Mouse (Mus musculus) heart, postnatal 0 days (tissue): ENCODE results near the gene Grik5. TPM values are rescaled to one million over a fixed set of nuclear protein-coding genes. Genes with fewer than 3 reads are reported as not detected.
A peak's percentile ranks its signal among the peaks of the same experiment; 100 is the strongest.

Experiments used
- ATAC-seq: fragments of 200-750 bp; cut with Nextera tagmentation; 2 replicates; pipeline ENCODE4 v1.8.0; 2017; ENCODE audit warnings: low read depth, moderate number of reproducible peaks, moderate library complexity; ENCODE audit not compliant: insufficient read depth
- DNase-seq: peaks from one replicate; pipeline ENCODE4 v3.0.0-alpha.2; 2016; ENCODE audit warnings: low spot score
- H3K27ac ChIP-seq: fragments of 300-500 bp; sonication (generic); 2 replicates; pipeline ENCODE4 v1.5.1; 2014; ENCODE audit warnings: low read depth, mild to moderate bottlenecking
- H3K27me3 ChIP-seq: fragments of 300-500 bp; sonication (generic); 2 replicates; pipeline ENCODE4 v1.6.1; 2014; ENCODE audit warnings: low read length, mixed read lengths; ENCODE audit not compliant: control insufficient read depth, insufficient read depth
- H3K36me3 ChIP-seq: fragments of 300-500 bp; sonication (generic); replicated peaks from 2 replicates; pipeline ENCODE4 v1.6.1; 2014; ENCODE audit warnings: low read length, mixed read lengths; ENCODE audit not compliant: control insufficient read depth, insufficient read depth
- H3K4me1 ChIP-seq: fragments of 300-500 bp; sonication (generic); 2 replicates; pipeline ENCODE4 v1.6.1; 2014; ENCODE audit warnings: antibody characterized with exemption; ENCODE audit not compliant: control insufficient read depth, insufficient read depth
- H3K4me2 ChIP-seq: fragments of 300-500 bp; sonication (generic); 2 replicates; pipeline ENCODE4 v1.6.1; 2014; ENCODE audit warnings: low read depth, mild to moderate bottlenecking, low read length, moderate library complexity
- H3K4me3 ChIP-seq: fragments of 300-500 bp; sonication (generic); 2 replicates; pipeline ENCODE4 v1.5.1; 2014; ENCODE audit warnings: low read depth, low read length
- H3K9ac ChIP-seq: fragments of 300-500 bp; sonication (generic); replicated peaks from 2 replicates; pipeline ENCODE4 v1.6.1; 2014; ENCODE audit warnings: low read depth, low read length, mixed read lengths
- H3K9me3 ChIP-seq: fragments of 300-500 bp; sonication (generic); replicated peaks from 2 replicates; pipeline ENCODE4 v1.6.1; 2016; ENCODE audit warnings: low read length; ENCODE audit not compliant: control insufficient read depth
- CTCF ChIP-seq: IDR thresholded peaks from 2 replicates; pipeline ENCODE4 v1.5.1; 2016; ENCODE audit warnings: antibody characterized with exemption, control low read depth, low read depth
- EP300 ChIP-seq: IDR thresholded peaks from 2 replicates; pipeline ENCODE4 v1.6.1; 2016; ENCODE audit warnings: antibody characterized with exemption, low read depth
- WGBS: fragments of 180-500 bp; shearing (Covaris S2); extraction: QIAGEN DNeasy Blood & Tissue Kit; methylation state at CpG from one replicate; pipeline ENCODE4 v1.1.7; 2014; 5-methylcytosine and 5-hydroxymethylcytosine counted together
- polyA plus RNA-seq: library from polyadenylated mRNA; unstranded; fragments of >200 nt; fragmentation: Nextera tagmentation; extraction: Ambion mirVana; gene quantifications from 2 replicates; pipeline ENCODE4 v1.2.1, GENCODE M21; 2015
- total RNA-seq: library from RNA; depleted of rRNA; stranded (reverse); fragments of >200 nt; gene quantifications from 2 replicates; pipeline ENCODE4 v1.2.3, GENCODE M21; 2014; ENCODE audit warnings: low replicate concordance

Grik5 gene
- total and polyA plus RNA-seq, 2 experiments from 2014 or later = 1.6 to 16.2 TPM

DNA sequence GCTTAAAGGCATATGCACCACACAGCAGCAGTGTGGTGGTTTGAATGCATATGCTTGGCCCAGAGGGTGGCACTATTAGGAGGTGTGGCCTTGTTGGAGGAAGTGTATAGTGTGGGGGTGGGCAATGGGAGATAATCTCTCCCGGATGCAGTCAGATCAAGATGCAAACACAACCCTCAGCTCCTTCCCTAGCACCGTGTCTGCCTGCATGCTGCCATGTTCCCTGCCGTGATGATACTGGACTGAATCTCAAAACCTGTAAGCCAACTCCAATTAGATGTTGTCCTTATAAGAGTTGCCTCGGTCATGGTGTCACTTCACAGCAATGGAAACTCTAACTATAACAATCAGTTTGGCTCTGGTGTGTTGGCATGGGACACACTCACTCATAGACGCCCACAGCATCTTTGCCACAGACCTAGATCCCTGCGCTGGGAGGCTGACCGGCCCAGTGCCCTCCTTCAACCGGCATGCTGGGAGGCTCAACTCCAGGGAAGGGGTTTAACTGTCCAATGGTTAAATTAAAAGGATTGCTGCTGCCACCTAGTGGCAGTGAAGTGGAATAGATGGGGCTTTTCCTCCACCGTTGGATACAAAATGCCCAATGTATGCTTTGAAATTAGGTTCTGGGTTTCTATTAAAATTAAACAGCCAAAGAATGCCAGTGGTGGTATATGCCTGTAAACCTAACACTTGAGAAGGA lies 97.1 kb downstream of the Grik5 start:
- TF ChIP-seq EP300 (no peak), CTCF (peak; percentile 66)
- H3K4me3 ChIP-seq = no peak overlapping the region
- H3K36me3 ChIP-seq = peaks cover 5% of the 10 kb centered on the region
- ATAC-seq (no peak), DNase-seq (peak; percentile 66)
- H3K9me3 ChIP-seq = no peaks in the 10 kb centered on the region
- H3K9ac ChIP-seq = no peak overlapping the region
- no peaks in the 10 kb centered on the region for H3K27me3 ChIP-seq
- 28% methylated on average over 9 of the region's 9 CpGs for WGBS
- no peaks in the 10 kb centered on the region for H3K4me1 ChIP-seq
- H3K4me2 ChIP-seq = no peak overlapping the region
- no peak overlapping the region for H3K27ac ChIP-seq

DNA sequence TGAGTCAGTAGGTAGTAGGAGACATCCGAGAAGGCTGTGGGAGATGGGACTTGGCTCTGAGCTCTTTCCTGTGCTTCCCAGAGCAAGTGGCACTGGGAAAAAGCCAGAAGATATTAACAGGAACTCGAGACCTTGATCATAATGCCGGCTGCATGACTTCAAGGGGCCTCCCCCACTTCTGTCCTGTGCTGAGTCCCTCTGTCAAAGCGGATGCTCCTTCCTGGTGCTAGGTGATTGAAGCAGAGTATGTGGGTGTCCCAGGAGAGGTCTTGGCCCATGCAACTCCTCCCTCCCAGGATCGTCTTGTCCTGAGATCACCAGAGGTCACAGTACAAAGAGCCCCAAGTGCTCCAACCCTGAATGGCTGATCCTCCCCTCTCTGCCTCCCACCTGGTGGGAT lies 98.2 kb downstream of the Grik5 start:
- no peak for ATAC-seq
- no peak overlapping the region for H3K9ac ChIP-seq
- DNase-seq = no peak
- peaks cover 14% of the 10 kb centered on the region for H3K36me3 ChIP-seq
- no peak overlapping the region for H3K27ac ChIP-seq
- no peaks in the 10 kb centered on the region for H3K9me3 ChIP-seq
- no peaks in the 10 kb centered on the region for H3K4me1 ChIP-seq
- WGBS = 55% methylated on average over 5 of the region's 5 CpGs
- H3K4me2 ChIP-seq = no peak overlapping the region
- TF ChIP-seq EP300 = no peak
- TF ChIP-seq CTCF = no peak
- no peaks in the 10 kb centered on the region for H3K27me3 ChIP-seq
- H3K4me3 ChIP-seq = no peak overlapping the region

DNA sequence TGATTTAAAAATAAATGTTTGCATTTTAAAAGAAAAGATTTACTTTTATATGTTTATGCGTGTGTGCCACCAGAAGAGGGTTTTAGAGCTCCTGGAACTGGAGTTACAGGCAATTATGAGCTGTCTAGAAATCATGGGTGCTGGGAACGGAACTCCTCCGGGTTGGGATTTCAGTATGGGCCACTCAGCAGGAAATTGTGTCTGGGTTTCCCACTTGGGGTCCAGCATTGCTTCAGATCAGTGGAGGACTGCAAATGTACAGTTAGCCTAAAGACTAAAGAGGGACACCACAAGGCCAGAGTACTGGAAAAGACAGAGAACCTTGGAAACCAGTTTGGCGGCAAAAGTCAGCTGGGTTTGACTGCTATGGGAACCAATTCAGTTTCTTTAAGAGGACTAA lies 98.9 kb downstream of the Grik5 start:
- Histone ChIP-seq H3K4me2 (no peak overlapping the region), H3K9ac (no peak overlapping the region), H3K27ac (no peak overlapping the region), H3K27me3 (no peaks in the 10 kb centered on the region), H3K9me3 (no peaks in the 10 kb centered on the region), H3K4me1 (no peaks in the 10 kb centered on the region), H3K4me3 (no peak overlapping the region), H3K36me3 (peaks cover 14% of the 10 kb centered on the region)
- no peak for DNase-seq
- WGBS = 75% methylated on average over 4 of the region's 4 CpGs
- ATAC-seq = no peak
- TF ChIP-seq EP300 = no peak
- no peak for TF ChIP-seq CTCF

DNA sequence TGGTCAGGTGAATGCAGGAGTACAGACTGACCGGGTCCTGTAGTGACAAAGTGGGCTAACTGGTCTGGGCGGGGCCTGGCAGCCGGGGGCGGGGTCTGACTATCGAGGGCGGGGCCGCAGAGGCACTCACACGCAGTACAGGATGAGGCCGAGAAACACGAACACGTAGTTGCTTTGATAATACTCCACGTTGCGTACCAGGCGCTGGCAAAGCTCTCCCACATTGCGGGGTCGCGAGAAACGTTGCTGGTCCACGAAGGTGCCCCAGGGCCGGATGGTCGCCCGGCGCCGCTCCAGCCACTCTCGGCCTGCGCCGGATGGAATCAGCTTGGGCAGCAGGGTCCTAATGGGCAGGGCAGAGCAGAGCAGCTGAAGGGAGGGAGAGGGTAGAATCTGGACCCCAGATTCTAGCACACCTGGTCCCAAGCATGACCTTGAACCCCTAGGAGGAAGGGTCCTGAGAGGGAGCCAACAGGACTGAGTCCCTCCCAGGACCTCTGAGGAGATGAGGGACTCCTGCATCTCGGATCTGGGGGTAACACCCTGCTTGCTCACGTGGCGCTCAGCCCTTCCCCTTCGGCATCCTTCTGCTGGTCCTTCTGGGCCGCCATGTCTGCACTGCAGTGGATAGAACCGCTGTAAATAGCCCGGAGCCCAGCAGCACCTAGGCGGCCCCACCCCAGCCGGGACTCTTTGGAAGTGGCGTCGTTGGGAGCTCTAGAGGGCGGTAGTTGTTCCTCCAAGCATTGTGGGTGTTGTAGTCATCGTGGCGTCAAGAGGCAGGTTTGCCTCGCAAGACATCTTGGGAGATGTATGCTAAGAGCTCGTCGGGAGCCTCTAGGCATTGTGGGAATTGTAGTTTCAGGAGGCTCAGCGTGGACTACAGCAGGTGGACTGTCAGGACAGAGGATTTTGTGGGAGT lies 99.9 kb downstream of the Grik5 start, which contains the start of gene Rabac1:
Gene Rabac1 (minus strand): TSS at position 783 of the 922 bp plus-strand sequence.
- Histone ChIP-seq H3K9ac (peak within 1 kb of the TSS; percentile 78), H3K4me1 (no peaks in the 10 kb centered on the region), H3K27me3 (no peaks in the 10 kb centered on the region), H3K4me2 (peak within 1 kb of the TSS; percentile 77), H3K36me3 (peaks cover 14% of the 10 kb centered on the region), H3K27ac (peak within 1 kb of the TSS; percentile 88), H3K4me3 (peak within 1 kb of the TSS; percentile 84), H3K9me3 (no peaks in the 10 kb centered on the region)
- under 1% methylated on average over 45 of the region's 45 CpGs for WGBS
- TF ChIP-seq CTCF = peak; percentile 47
- no peak; the same call in 1 of the 2 replicates for TF ChIP-seq EP300
- ATAC-seq (peak; percentile 95), DNase-seq (peak; percentile 98)

DNA sequence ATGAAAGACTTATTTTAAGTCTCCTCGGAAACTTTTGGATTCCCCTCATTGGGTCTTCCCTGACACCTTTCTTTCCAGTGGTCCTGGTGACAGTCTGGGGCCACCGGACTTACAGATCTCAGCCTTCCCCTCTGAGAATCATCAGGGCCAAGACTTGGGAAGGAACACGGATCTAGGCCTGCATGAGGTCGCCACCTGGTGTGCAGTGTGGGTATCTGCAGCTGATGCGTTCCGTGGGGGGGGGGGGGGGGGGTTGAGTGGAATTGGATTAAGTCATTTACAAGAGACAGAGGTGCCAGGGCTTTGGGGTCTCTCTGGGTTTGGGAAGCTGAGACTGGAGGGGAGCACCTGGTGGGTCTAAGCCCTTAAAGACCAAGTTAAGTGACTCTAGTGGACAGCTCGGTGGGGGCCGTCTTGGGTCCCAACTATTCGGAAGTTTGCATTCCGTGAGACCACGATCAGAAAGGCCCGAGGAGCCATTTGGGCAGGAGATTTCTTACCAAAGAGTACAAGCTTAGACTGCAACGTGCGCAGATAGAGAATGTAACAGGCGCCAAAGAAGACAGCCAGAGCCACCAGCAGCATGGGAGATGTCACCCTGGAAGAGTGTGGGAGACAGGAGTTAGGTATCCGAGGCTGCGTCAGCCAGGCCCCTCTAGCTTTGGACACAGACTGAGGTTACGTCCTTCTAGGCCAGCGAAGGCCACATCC lies 100.7 kb downstream of the Grik5 start:
- 9% methylated on average over 17 of the region's 19 CpGs for WGBS
- DNase-seq = peak; percentile 54
- Histone ChIP-seq H3K27ac (peak overlapping the region; percentile 88; the same call in 1 of the 2 replicates), H3K36me3 (peaks cover 14% of the 10 kb centered on the region), H3K9me3 (no peaks in the 10 kb centered on the region), H3K4me3 (peak overlapping the region; percentile 84), H3K27me3 (no peaks in the 10 kb centered on the region), H3K4me2 (peak overlapping the region; percentile 77), H3K9ac (0 out of 2 replicates have a peak overlapping the region, but pooled peaks have one; percentile 7), H3K4me1 (no peaks in the 10 kb centered on the region)
- TF ChIP-seq EP300 = no peak
- peak; percentile 76 for TF ChIP-seq CTCF
- ATAC-seq = no peak
